Mouse (Mus musculus) embryonic facial prominence, embryonic 12.5 days (tissue): ENCODE results near the gene Cntrl. TPM values are rescaled to one million over a fixed set of nuclear protein-coding genes. Genes with fewer than 3 reads are reported as not detected.

Experiments used
- ATAC-seq: fragments of 200-750 bp; cut with Nextera tagmentation; 2 replicates; pipeline ENCODE4 v1.8.0; 2017; ENCODE audit not compliant: insufficient number of reproducible peaks, insufficient read depth, low FRiP score, low TSS enrichment
- H3K27ac ChIP-seq: fragments of 300-500 bp; sonication (generic); 2 replicates; pipeline ENCODE4 v1.5.1; 2016; ENCODE audit warnings: mild to moderate bottlenecking
- H3K27me3 ChIP-seq: fragments of 300-500 bp; sonication (generic); 2 replicates; pipeline ENCODE4 v1.6.1; 2016; ENCODE audit warnings: mild to moderate bottlenecking, moderate library complexity
- H3K36me3 ChIP-seq: fragments of 300-500 bp; sonication (generic); 2 replicates; pipeline ENCODE4 v1.6.1; 2016; ENCODE audit warnings: mild to moderate bottlenecking
- H3K4me1 ChIP-seq: fragments of 300-500 bp; sonication (generic); 2 replicates; pipeline ENCODE4 v1.6.1; 2016
- H3K4me2 ChIP-seq: fragments of 300-500 bp; sonication (generic); replicated peaks from 2 replicates; pipeline ENCODE4 v1.6.1; 2016; ENCODE audit warnings: mild to moderate bottlenecking, moderate library complexity
- H3K4me3 ChIP-seq: fragments of 300-500 bp; sonication (generic); 2 replicates; pipeline ENCODE4 v1.5.1; 2016; ENCODE audit warnings: mild to moderate bottlenecking
- H3K9ac ChIP-seq: fragments of 300-500 bp; sonication (generic); 2 replicates; pipeline ENCODE4 v1.6.1; 2016; ENCODE audit warnings: mild to moderate bottlenecking, moderate library complexity
- H3K9me3 ChIP-seq: fragments of 300-500 bp; sonication (generic); 2 replicates; pipeline ENCODE4 v1.6.1; 2016; ENCODE audit warnings: mild to moderate bottlenecking, moderate library complexity
- WGBS: fragments of 180-500 bp; shearing (Covaris S2); methylation state at CpG from one replicate; pipeline ENCODE4 v1.1.7; 2016; 5-methylcytosine and 5-hydroxymethylcytosine counted together
- polyA plus RNA-seq: library from polyadenylated mRNA; unstranded; fragments of >200 nt; fragmentation: Nextera tagmentation; extraction: Ambion mirVana; gene quantifications from 2 replicates; pipeline ENCODE4 v1.2.1, GENCODE M21; 2016

Cntrl gene
- polyA plus RNA-seq, 1 experiment from 2014 or later, result 31.2 TPM

- H3K9ac ChIP-seq, result no peak overlapping the region
- no peak for ATAC-seq
- H3K4me3 ChIP-seq, result no peak overlapping the region
- H3K27me3 ChIP-seq, result no peaks in the 10 kb centered on the region
- 53% methylated on average over 5 of the region's 5 CpGs for WGBS
- H3K4me1 ChIP-seq, result no peaks in the 10 kb centered on the region
- no peak overlapping the region for H3K27ac ChIP-seq
- no peaks in the 10 kb centered on the region for H3K9me3 ChIP-seq
- H3K36me3 ChIP-seq, result peaks cover 75% of the 10 kb centered on the region
- no peak overlapping the region for H3K4me2 ChIP-seq
Observed at GRCm38 (mm10) chr2:35160206-35160605, 50.9 kb downstream of the Cntrl start.

DNA sequence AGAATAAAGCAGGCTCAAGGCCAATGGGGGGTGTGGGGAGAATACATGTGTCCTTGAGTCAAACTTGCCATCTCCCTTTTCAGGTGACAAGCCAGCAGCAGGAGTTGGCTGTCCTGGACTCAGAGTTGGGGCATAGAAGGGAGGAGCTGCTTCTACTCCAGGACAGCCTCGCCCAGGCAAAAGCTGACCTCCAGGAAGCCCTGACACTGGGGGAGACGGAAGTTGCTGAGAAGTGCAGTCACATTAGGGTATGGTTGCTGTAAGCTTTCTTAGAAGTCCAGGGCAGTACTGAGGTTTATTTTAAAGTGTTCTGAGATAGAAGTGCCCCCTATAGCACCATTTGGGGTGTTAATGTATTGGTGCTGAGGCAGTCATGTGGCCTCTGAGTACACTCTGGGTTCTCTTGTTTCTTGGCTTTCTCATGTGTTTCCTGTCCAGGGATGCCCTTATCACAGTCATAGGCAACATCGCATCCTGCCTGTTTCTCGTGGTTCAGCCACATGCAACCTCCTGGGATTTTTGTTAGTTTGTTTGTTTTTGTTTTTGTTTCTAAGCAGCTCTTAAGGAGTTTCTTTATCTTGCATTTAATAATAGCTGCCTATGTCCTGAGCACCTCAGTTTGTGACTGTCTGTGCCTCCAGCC lies 52.7 kb downstream of the Cntrl start:
- no peak overlapping the region for H3K9ac ChIP-seq
- no peaks in the 10 kb centered on the region for H3K4me1 ChIP-seq
- H3K27me3 ChIP-seq, result no peaks in the 10 kb centered on the region
- no peak for ATAC-seq
- H3K9me3 ChIP-seq, result no peaks in the 10 kb centered on the region
- 83% methylated on average over 4 of the region's 4 CpGs for whole genome bisulfite sequencing
- H3K27ac ChIP-seq, result no peak overlapping the region
- no peak overlapping the region for H3K4me2 ChIP-seq
- no peak overlapping the region for H3K4me3 ChIP-seq
- peaks cover 75% of the 10 kb centered on the region for H3K36me3 ChIP-seq

DNA sequence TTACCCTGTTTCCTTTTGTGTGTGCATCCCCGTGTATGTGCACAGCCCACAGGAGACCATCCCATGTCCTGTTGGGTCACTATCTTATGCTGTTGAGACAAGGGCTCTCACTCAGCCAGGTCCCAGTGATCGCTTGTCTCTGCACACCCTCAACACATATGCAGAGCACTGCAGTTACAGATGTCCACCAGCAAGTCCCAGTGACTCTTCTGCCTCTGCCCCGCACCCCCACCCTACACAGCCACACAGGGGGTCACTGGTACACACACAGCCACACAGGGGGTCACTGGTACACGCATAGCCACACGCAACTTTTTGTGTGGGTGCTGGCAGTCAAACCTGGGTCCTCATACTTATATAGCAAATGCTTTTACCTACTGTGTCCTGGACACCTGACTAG lies 54.1 kb downstream of the Cntrl start:
- Histone ChIP-seq H3K27me3 (no peaks in the 10 kb centered on the region), H3K4me1 (no peaks in the 10 kb centered on the region), H3K9ac (no peak overlapping the region), H3K9me3 (no peaks in the 10 kb centered on the region), H3K27ac (no peak overlapping the region), H3K36me3 (peaks cover 75% of the 10 kb centered on the region), H3K4me2 (no peak overlapping the region), H3K4me3 (no peak overlapping the region)
- no peak for ATAC-seq
- 91% methylated on average over 5 of the region's 5 CpGs for WGBS

GRCm38 (mm10) chr2:35165416-35165815 lies 56.1 kb downstream of the Cntrl start:
- ATAC-seq, result no peak
- Histone ChIP-seq H3K9me3 (no peaks in the 10 kb centered on the region), H3K36me3 (peaks cover 76% of the 10 kb centered on the region), H3K9ac (no peak overlapping the region), H3K4me1 (no peaks in the 10 kb centered on the region), H3K4me3 (no peak overlapping the region), H3K4me2 (no peak overlapping the region), H3K27me3 (no peaks in the 10 kb centered on the region), H3K27ac (no peak overlapping the region)
- 93% methylated on average over 13 of the region's 13 CpGs for WGBS

GRCm38 (mm10) chr2:35166816-35167215 lies 57.5 kb downstream of the Cntrl start:
- no peak overlapping the region for H3K27ac ChIP-seq
- no peak overlapping the region for H3K4me2 ChIP-seq
- H3K27me3 ChIP-seq, result no peaks in the 10 kb centered on the region
- H3K9me3 ChIP-seq, result no peaks in the 10 kb centered on the region
- no peaks in the 10 kb centered on the region for H3K4me1 ChIP-seq
- ATAC-seq, result no peak
- H3K9ac ChIP-seq, result no peak overlapping the region
- 91% methylated on average over 5 of the region's 5 CpGs for WGBS
- H3K4me3 ChIP-seq, result no peak overlapping the region
- H3K36me3 ChIP-seq, result peaks cover 84% of the 10 kb centered on the region

DNA sequence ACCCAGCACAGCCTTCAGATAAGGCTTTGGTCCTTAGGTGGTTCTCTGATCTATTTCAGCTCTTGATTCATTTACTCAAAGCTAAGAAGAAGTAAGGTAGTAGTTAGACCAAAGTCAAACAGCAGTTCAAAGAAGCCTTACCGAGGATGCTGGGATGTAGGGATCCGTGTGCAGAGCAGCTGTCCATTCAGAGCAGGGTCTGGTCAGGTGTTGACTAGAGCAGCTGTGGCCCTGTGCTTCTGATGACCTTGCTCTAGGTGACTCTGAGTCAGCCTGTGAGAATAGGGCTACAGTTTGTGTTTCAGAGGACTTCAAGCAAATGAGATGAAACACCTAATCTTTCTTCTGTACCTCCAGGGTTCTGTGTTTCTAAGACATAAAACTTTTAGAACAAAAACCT lies 60.2 kb downstream of the Cntrl start:
- H3K4me2 ChIP-seq, result no peak overlapping the region

DNA sequence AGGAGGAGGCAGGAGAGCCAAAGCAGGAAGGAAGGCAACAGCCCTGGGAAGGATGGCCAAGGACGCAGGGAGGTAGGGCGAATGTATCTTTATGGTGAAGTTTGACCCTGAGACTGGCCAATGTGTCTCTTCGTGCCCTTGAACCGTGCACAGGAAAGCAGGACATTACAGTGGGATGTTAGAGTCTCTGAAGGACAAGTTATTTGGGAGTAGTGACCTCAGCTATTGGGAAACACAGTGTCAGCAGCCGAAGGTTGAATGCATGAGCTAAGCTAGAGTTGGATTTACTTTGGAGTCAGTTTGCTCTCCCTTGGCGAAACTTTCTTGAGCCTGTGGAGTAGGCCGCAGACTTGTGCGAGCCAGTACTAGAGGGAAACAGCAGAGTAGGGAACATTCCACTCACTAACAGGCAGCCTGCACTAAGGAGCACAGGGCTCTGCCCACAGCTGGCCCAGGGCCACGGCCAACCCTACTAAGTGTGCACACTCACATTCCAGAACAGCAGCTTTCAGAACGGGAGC lies 62.1 kb downstream of the Cntrl start:
- no peak overlapping the region for H3K27ac ChIP-seq
- no peak for ATAC-seq
- no peak overlapping the region for H3K9ac ChIP-seq
- no peaks in the 10 kb centered on the region for H3K9me3 ChIP-seq
- WGBS, result 89% methylated on average over 10 of the region's 10 CpGs
- no peak overlapping the region for H3K4me3 ChIP-seq
- H3K4me2 ChIP-seq, result no peak overlapping the region
- no peaks in the 10 kb centered on the region for H3K27me3 ChIP-seq
- no peaks in the 10 kb centered on the region; the same call in 1 of the 2 replicates for H3K4me1 ChIP-seq
- H3K36me3 ChIP-seq, result peaks cover 88% of the 10 kb centered on the region

More for the DNA sequence above, 60.2 kb downstream of the Cntrl start:
- ATAC-seq, result no peak
- no peaks in the 10 kb centered on the region; the same call in 1 of the 2 replicates for H3K4me1 ChIP-seq
- WGBS, result 87% methylated on average over 2 of the region's 2 CpGs
- no peak overlapping the region for H3K4me3 ChIP-seq
- H3K9ac ChIP-seq, result no peak overlapping the region
- no peak overlapping the region for H3K27ac ChIP-seq
- peaks cover 81% of the 10 kb centered on the region for H3K36me3 ChIP-seq
- H3K27me3 ChIP-seq, result no peaks in the 10 kb centered on the region
- no peaks in the 10 kb centered on the region for H3K9me3 ChIP-seq

- Histone ChIP-seq H3K9ac (no peak overlapping the region), H3K36me3 (peaks cover 89% of the 10 kb centered on the region), H3K4me3 (no peak overlapping the region), H3K27me3 (no peaks in the 10 kb centered on the region), H3K4me2 (no peak overlapping the region), H3K9me3 (no peaks in the 10 kb centered on the region), H3K27ac (no peak overlapping the region), H3K4me1 (no peaks in the 10 kb centered on the region; the same call in 1 of the 2 replicates)
- no peak for ATAC-seq
- WGBS, result 96% methylated on average over 4 of the region's 4 CpGs
Observed at GRCm38 (mm10) chr2:35172246-35172645, 63.0 kb downstream of the Cntrl start.

GRCm38 (mm10) chr2:35173666-35174065 lies 64.4 kb downstream of the Cntrl start:
- no peak overlapping the region for H3K4me3 ChIP-seq
- no peak overlapping the region for H3K4me2 ChIP-seq
- no peak overlapping the region for H3K9ac ChIP-seq
- ATAC-seq, result no peak
- no peaks in the 10 kb centered on the region; the same call in 1 of the 2 replicates for H3K4me1 ChIP-seq
- WGBS, result 92% methylated on average over 5 of the region's 5 CpGs
- H3K36me3 ChIP-seq, result peaks cover 90% of the 10 kb centered on the region
- H3K9me3 ChIP-seq, result no peaks in the 10 kb centered on the region
- no peak overlapping the region for H3K27ac ChIP-seq
- H3K27me3 ChIP-seq, result no peaks in the 10 kb centered on the region

DNA sequence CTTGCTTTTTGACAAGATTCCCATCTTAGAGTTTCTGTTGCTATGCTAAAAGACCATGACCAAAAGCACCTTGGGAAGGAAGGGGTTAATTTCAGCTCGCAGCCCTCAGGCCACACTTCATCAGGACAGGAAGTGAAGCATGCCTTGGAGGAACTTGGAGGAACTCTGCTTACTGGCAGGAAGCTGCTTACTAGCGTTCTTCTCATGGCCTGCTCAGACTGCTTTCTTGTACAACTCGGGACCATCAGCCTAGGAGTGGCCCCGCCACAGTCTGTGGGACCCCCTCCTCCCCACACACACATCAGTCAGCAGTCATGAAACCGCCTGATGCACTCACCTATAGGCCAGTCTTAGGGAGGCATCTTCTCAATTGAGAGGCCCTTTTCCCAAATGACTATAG lies 64.8 kb downstream of the Cntrl start:
- Histone ChIP-seq H3K4me1 (no peaks in the 10 kb centered on the region; the same call in 1 of the 2 replicates), H3K27ac (no peak overlapping the region), H3K9me3 (no peaks in the 10 kb centered on the region), H3K9ac (no peak overlapping the region), H3K27me3 (no peaks in the 10 kb centered on the region), H3K36me3 (peaks cover 92% of the 10 kb centered on the region), H3K4me3 (no peak overlapping the region), H3K4me2 (no peak overlapping the region)
- ATAC-seq, result no peak
- WGBS, result 37% methylated on average over 5 of the region's 5 CpGs

DNA sequence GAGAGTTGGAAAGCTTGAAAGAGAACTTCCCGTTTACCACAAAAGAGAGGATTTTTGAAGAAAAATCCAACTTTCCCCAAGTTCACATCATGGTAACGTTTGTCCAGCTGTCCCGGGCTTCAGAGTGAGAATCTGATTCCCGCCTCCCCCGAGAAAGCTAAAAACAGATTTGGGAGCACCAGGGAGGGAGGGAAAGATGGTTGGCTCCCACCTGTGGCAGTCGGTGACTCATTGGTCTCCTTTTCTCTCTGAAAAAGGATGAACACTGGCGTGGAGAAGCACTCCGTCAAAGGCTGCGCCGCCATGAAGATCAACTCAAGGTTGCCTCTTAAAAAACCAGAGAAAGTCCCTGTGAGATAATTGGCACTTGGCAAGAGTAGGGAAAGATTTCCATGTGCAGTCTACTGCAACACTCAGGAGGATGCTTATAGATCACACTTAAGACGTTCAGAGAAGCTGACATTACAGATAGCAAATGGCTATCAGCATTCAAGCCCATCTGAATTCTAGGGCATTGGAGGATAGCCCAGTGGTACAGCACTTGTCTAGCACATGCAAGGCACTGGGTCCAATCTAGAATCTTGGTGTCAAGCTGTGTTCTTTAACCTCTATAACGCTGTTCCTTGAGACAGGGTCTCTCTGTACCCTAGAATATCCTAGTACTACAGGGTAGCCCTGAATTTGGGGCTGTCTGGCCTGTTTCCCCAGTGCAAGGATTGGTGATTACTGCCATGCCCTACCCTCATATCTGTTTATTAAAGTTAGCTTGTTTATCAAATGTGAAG lies 66.2 kb downstream of the Cntrl start:
- no peak overlapping the region for H3K4me2 ChIP-seq
- no peak overlapping the region for H3K27ac ChIP-seq
- H3K36me3 ChIP-seq, result peaks cover 91% of the 10 kb centered on the region
- WGBS, result 92% methylated on average over 12 of the region's 12 CpGs
- no peaks in the 10 kb centered on the region for H3K9me3 ChIP-seq
- H3K9ac ChIP-seq, result no peak overlapping the region
- H3K4me3 ChIP-seq, result no peak overlapping the region
- ATAC-seq, result no peak
- H3K4me1 ChIP-seq, result no peaks in the 10 kb centered on the region; the same call in 1 of the 2 replicates
- no peaks in the 10 kb centered on the region for H3K27me3 ChIP-seq

DNA sequence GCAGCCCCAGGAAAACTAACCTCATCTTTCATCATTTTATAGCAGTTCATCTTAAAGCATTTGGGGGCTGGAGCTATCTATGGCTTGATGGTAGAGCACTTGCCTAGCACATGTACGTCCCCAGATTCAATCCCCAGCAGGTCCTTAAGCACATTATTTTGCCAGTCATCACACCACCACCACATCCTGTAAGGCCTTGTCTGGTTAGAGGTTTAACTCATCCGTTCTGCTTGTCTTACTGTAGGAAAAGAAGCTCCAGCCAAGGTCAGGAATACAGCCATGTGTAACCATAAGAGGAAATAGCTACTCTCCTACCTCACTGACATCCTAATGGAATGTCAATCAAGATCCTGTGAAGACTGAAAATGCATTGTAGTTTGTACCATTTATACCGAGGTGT lies 68.9 kb downstream of the Cntrl start:
- no peak overlapping the region for H3K9ac ChIP-seq
- H3K9me3 ChIP-seq, result no peaks in the 10 kb centered on the region
- peaks cover 86% of the 10 kb centered on the region for H3K36me3 ChIP-seq
- H3K4me2 ChIP-seq, result no peak overlapping the region
- H3K4me1 ChIP-seq, result no peaks in the 10 kb centered on the region; the same call in 1 of the 2 replicates
- no peak overlapping the region for H3K4me3 ChIP-seq
- H3K27ac ChIP-seq, result no peak overlapping the region
- no peaks in the 10 kb centered on the region for H3K27me3 ChIP-seq
- ATAC-seq, result no peak
- WGBS, result 93% methylated on average over 3 of the region's 3 CpGs
